Mouse (Mus musculus) limb, embryonic 13.5 days (tissue): ENCODE results near the gene Phactr2. TPM values are rescaled to one million over a fixed set of nuclear protein-coding genes. Genes with fewer than 3 reads are reported as not detected.
"Not testable (repeated sequence)": the region's sequence is repeated elsewhere in the genome, so short reads cannot be mapped to it uniquely, and the experiment has no call there.

Experiments used
- ATAC-seq: fragments of 200-750 bp; cut with Nextera tagmentation; 2 replicates; pipeline ENCODE4 v1.8.0; 2017; ENCODE audit warnings: low read depth, moderate number of reproducible peaks, moderate TSS enrichment; ENCODE audit not compliant: low FRiP score
- H3K27ac ChIP-seq: fragments of 300-500 bp; sonication (generic); 2 replicates; pipeline ENCODE4 v1.5.1; 2015; ENCODE audit warnings: inconsistent platforms, mild to moderate bottlenecking, moderate library complexity
- H3K27me3 ChIP-seq: fragments of 300-500 bp; sonication (generic); 2 replicates; pipeline ENCODE4 v1.6.1; 2015; ENCODE audit warnings: mild to moderate bottlenecking, inconsistent platforms
- H3K36me3 ChIP-seq: fragments of 300-500 bp; sonication (generic); 2 replicates; pipeline ENCODE4 v1.6.1; 2015; ENCODE audit warnings: inconsistent platforms, mild to moderate bottlenecking, moderate library complexity
- H3K4me1 ChIP-seq: fragments of 300-500 bp; sonication (generic); 2 replicates; pipeline ENCODE4 v1.6.1; 2015; ENCODE audit warnings: inconsistent platforms
- H3K4me2 ChIP-seq: fragments of 300-500 bp; sonication (generic); replicated peaks from 2 replicates; pipeline ENCODE4 v1.6.1; 2015; ENCODE audit warnings: inconsistent platforms, mild to moderate bottlenecking, moderate library complexity
- H3K4me3 ChIP-seq: fragments of 300-500 bp; sonication (generic); 2 replicates; pipeline ENCODE4 v1.5.1; 2015; ENCODE audit warnings: moderate library complexity, mild to moderate bottlenecking, inconsistent platforms
- H3K9ac ChIP-seq: fragments of 300-500 bp; sonication (generic); 2 replicates; pipeline ENCODE4 v1.6.1; 2015; ENCODE audit warnings: mild to moderate bottlenecking, inconsistent platforms
- H3K9me3 ChIP-seq: fragments of 300-500 bp; sonication (generic); 2 replicates; pipeline ENCODE4 v1.6.1; 2016; ENCODE audit warnings: inconsistent platforms
- WGBS: fragments of 180-500 bp; shearing (Covaris S2); methylation state at CpG from one replicate; pipeline ENCODE4 v1.1.7; 2015; 5-methylcytosine and 5-hydroxymethylcytosine counted together
- polyA plus RNA-seq: library from polyadenylated mRNA; unstranded; fragments of >200 nt; fragmentation: Nextera tagmentation; extraction: Ambion mirVana; gene quantifications from 2 replicates; pipeline ENCODE4 v1.2.1, GENCODE M21; 2015

Gene Phactr2
- polyA plus RNA-seq, 1 experiment from 2014 or later = 26.8 TPM

GRCm38 (mm10) chr10:13212829-13213228 lies 261.4 kb downstream of the Phactr2 start:
- peaks cover 10% of the 10 kb centered on the region; the same call in 1 of the 2 replicates for H3K4me1 ChIP-seq
- WGBS = 56% methylated on average over 6 of the region's 6 CpGs
- no peaks in the 10 kb centered on the region for H3K27me3 ChIP-seq
- no peaks in the 10 kb centered on the region for H3K9me3 ChIP-seq
- peaks cover 4% of the 10 kb centered on the region; the same call in 1 of the 2 replicates for H3K36me3 ChIP-seq
- H3K9ac ChIP-seq = no peak overlapping the region
- H3K4me2 ChIP-seq = no peak overlapping the region
- no peak overlapping the region for H3K4me3 ChIP-seq
- no peak for ATAC-seq
- no peak overlapping the region for H3K27ac ChIP-seq

GRCm38 (mm10) chr10:13212326-13212725 lies 261.9 kb downstream of the Phactr2 start:
- Histone ChIP-seq H3K4me1 (peaks cover 10% of the 10 kb centered on the region; the same call in 1 of the 2 replicates), H3K4me3 (no peak overlapping the region), H3K4me2 (no peak overlapping the region), H3K36me3 (peaks cover 4% of the 10 kb centered on the region; the same call in 1 of the 2 replicates), H3K9me3 (no peaks in the 10 kb centered on the region), H3K27ac (no peak overlapping the region; the same call in 1 of the 2 replicates), H3K9ac (no peak overlapping the region), H3K27me3 (no peaks in the 10 kb centered on the region)
- no peak for ATAC-seq
- 76% methylated on average over 9 of the region's 9 CpGs for WGBS

GRCm38 (mm10) chr10:13209930-13210637 lies 264.1 kb downstream of the Phactr2 start:
- 74% methylated on average over 8 of the region's 8 CpGs for WGBS
- no peak for ATAC-seq
- H3K4me3 ChIP-seq = no peak overlapping the region
- H3K27me3 ChIP-seq = no peaks in the 10 kb centered on the region
- H3K9me3 ChIP-seq = no peaks in the 10 kb centered on the region
- H3K4me2 ChIP-seq = no peak overlapping the region
- H3K9ac ChIP-seq = no peak overlapping the region
- H3K4me1 ChIP-seq = peaks cover 10% of the 10 kb centered on the region; the same call in 1 of the 2 replicates
- no peak overlapping the region for H3K27ac ChIP-seq
- peaks cover 4% of the 10 kb centered on the region; the same call in 1 of the 2 replicates for H3K36me3 ChIP-seq

GRCm38 (mm10) chr10:13209506-13209905 lies 264.7 kb downstream of the Phactr2 start:
- H3K4me3 ChIP-seq = no peak overlapping the region
- 75% methylated on average over 3 of the region's 3 CpGs for WGBS
- ATAC-seq = no peak

GRCm38 (mm10) chr10:13209061-13209460 lies 265.2 kb downstream of the Phactr2 start:
- H3K9ac ChIP-seq = no peak overlapping the region
- WGBS = 86% methylated on average over 4 of the region's 4 CpGs
- H3K4me1 ChIP-seq = peaks cover 10% of the 10 kb centered on the region; the same call in 1 of the 2 replicates
- H3K4me2 ChIP-seq = no peak overlapping the region
- H3K27me3 ChIP-seq = no peaks in the 10 kb centered on the region
- no peak overlapping the region for H3K4me3 ChIP-seq
- no peaks in the 10 kb centered on the region for H3K9me3 ChIP-seq
- H3K36me3 ChIP-seq = peaks cover 4% of the 10 kb centered on the region; the same call in 1 of the 2 replicates
- H3K27ac ChIP-seq = peak overlapping the region; percentile 22; the same call in 1 of the 2 replicates
- no peak for ATAC-seq

More at GRCm38 (mm10) chr10:13209506-13209905, 264.7 kb downstream of the Phactr2 start:
- Histone ChIP-seq H3K36me3 (peaks cover 4% of the 10 kb centered on the region; the same call in 1 of the 2 replicates), H3K27ac (peak overlapping the region; percentile 22; the same call in 1 of the 2 replicates), H3K9me3 (no peaks in the 10 kb centered on the region), H3K27me3 (no peaks in the 10 kb centered on the region), H3K4me2 (no peak overlapping the region), H3K4me1 (peaks cover 10% of the 10 kb centered on the region; the same call in 1 of the 2 replicates), H3K9ac (no peak overlapping the region)

GRCm38 (mm10) chr10:13201741-13202293 lies 272.4 kb downstream of the Phactr2 start:
- no peak overlapping the region for H3K4me3 ChIP-seq
- H3K4me1 ChIP-seq = 0 out of 2 replicates have a peak, but pooled peaks cover 5% of the 10 kb centered on the region
- 96% methylated on average over 6 of the region's 6 CpGs for WGBS
- no peak overlapping the region for H3K9ac ChIP-seq
- H3K27ac ChIP-seq = no peak overlapping the region
- H3K4me2 ChIP-seq = no peak overlapping the region
- H3K9me3 ChIP-seq = no peaks in the 10 kb centered on the region
- no peaks in the 10 kb centered on the region for H3K36me3 ChIP-seq
- ATAC-seq = no peak
- no peaks in the 10 kb centered on the region for H3K27me3 ChIP-seq

- H3K9ac ChIP-seq = no peak overlapping the region
- H3K4me2 ChIP-seq = no peak overlapping the region
- no peaks in the 10 kb centered on the region for H3K36me3 ChIP-seq
- no peaks in the 10 kb centered on the region for H3K27me3 ChIP-seq
- H3K4me3 ChIP-seq = no peak overlapping the region
- 88% methylated on average over 3 of the region's 3 CpGs for WGBS
- ATAC-seq = no peak
- no peak overlapping the region for H3K27ac ChIP-seq
- H3K9me3 ChIP-seq = no peaks in the 10 kb centered on the region
- 0 out of 2 replicates have a peak, but pooled peaks cover 5% of the 10 kb centered on the region for H3K4me1 ChIP-seq
Observed at GRCm38 (mm10) chr10:13200862-13201261, 273.4 kb downstream of the Phactr2 start.

- no peak overlapping the region for H3K27ac ChIP-seq
- H3K4me1 ChIP-seq = 0 out of 2 replicates have a peak, but pooled peaks cover 5% of the 10 kb centered on the region
- no peaks in the 10 kb centered on the region for H3K36me3 ChIP-seq
- no peak overlapping the region for H3K4me3 ChIP-seq
- no peak for ATAC-seq
- no peaks in the 10 kb centered on the region for H3K27me3 ChIP-seq
- H3K4me2 ChIP-seq = no peak overlapping the region
- no peak overlapping the region for H3K9ac ChIP-seq
- H3K9me3 ChIP-seq = no peaks in the 10 kb centered on the region
- 92% methylated on average over 1 of the region's 1 CpGs for WGBS
Observed at GRCm38 (mm10) chr10:13199234-13199633, 275.0 kb downstream of the Phactr2 start.

- WGBS = 64% methylated on average over 8 of the region's 8 CpGs
Observed at GRCm38 (mm10) chr10:13196872-13197507, 277.2 kb downstream of the Phactr2 start.

GRCm38 (mm10) chr10:13193496-13193895 lies 280.7 kb downstream of the Phactr2 start:
- H3K4me2 ChIP-seq = peak overlapping the region; percentile 77
- ATAC-seq, H3K9me3 ChIP-seq, H3K27ac ChIP-seq, H3K9ac ChIP-seq, H3K27me3 ChIP-seq: not testable (repeated sequence)
- H3K4me3 ChIP-seq = peak overlapping the region; percentile 93
- H3K4me1 ChIP-seq = peaks cover 12% of the 10 kb centered on the region
- WGBS = 85% methylated on average over 7 of the region's 7 CpGs
- peaks cover 23% of the 10 kb centered on the region for H3K36me3 ChIP-seq

More at GRCm38 (mm10) chr10:13196872-13197507, 277.2 kb downstream of the Phactr2 start:
- H3K4me2 ChIP-seq = no peak overlapping the region
- H3K27ac ChIP-seq = no peak overlapping the region
- H3K4me1 ChIP-seq = peaks cover 10% of the 10 kb centered on the region
- ATAC-seq = peak; percentile 24; the same call in 1 of the 2 replicates
- H3K4me3 ChIP-seq = no peak overlapping the region
- no peaks in the 10 kb centered on the region for H3K27me3 ChIP-seq
- no peaks in the 10 kb centered on the region for H3K36me3 ChIP-seq
- H3K9ac ChIP-seq = no peak overlapping the region
- H3K9me3 ChIP-seq = no peaks in the 10 kb centered on the region

- H3K9me3 ChIP-seq = no peaks in the 10 kb centered on the region
- peaks cover 12% of the 10 kb centered on the region for H3K4me1 ChIP-seq
- peaks cover 27% of the 10 kb centered on the region for H3K36me3 ChIP-seq
- peak; percentile 96 for ATAC-seq
- H3K4me3 ChIP-seq = peak within 1 kb of the TSS; percentile 93
- no peaks in the 10 kb centered on the region for H3K27me3 ChIP-seq
- WGBS = under 1% methylated on average over 43 of the region's 43 CpGs
- H3K27ac ChIP-seq = peak within 1 kb of the TSS; percentile 52; the same call in 1 of the 2 replicates
- H3K9ac ChIP-seq = peak within 1 kb of the TSS; percentile 79
- peak within 1 kb of the TSS; percentile 77 for H3K4me2 ChIP-seq
Observed at GRCm38 (mm10) chr10:13192731-13193351, 281.4 kb downstream of the Phactr2 start, which contains the start of gene Ltv1. TSS of gene Ltv1 (minus strand) at chr10:13193168.
